Mouse (Mus musculus) forebrain, embryonic 15.5 days (tissue): ENCODE results near the gene Ccdc70. TPM values are rescaled to one million over a fixed set of nuclear protein-coding genes. Genes with fewer than 3 reads are reported as not detected.

ENCODE experiments used
- ATAC-seq: fragments of 200-750 bp; cut with Nextera tagmentation; replicated peaks from 2 replicates; pipeline ENCODE4 v1.8.0; 2017; ENCODE audit warnings: mild to moderate bottlenecking, moderate TSS enrichment, moderate library complexity
- H3K27ac ChIP-seq: fragments of 300-500 bp; sonication (generic); replicated peaks from 2 replicates; pipeline ENCODE4 v1.5.1; 2015; ENCODE audit warnings: mild to moderate bottlenecking, inconsistent platforms
- H3K27me3 ChIP-seq: fragments of 300-500 bp; sonication (generic); 2 replicates; pipeline ENCODE4 v1.6.1; 2015; ENCODE audit warnings: inconsistent platforms
- H3K36me3 ChIP-seq: fragments of 300-500 bp; sonication (generic); 2 replicates; pipeline ENCODE4 v1.6.1; 2015; ENCODE audit warnings: mild to moderate bottlenecking, inconsistent platforms
- H3K4me1 ChIP-seq: fragments of 300-500 bp; sonication (generic); 2 replicates; pipeline ENCODE4 v1.6.1; 2015; ENCODE audit warnings: inconsistent platforms
- H3K4me2 ChIP-seq: fragments of 300-500 bp; sonication (generic); replicated peaks from 2 replicates; pipeline ENCODE4 v1.6.1; 2015; ENCODE audit warnings: mild to moderate bottlenecking, inconsistent platforms
- H3K4me3 ChIP-seq: fragments of 300-500 bp; sonication (generic); 2 replicates; pipeline ENCODE4 v1.5.1; 2015; ENCODE audit warnings: mild to moderate bottlenecking, inconsistent platforms
- H3K9ac ChIP-seq: fragments of 300-500 bp; sonication (generic); replicated peaks from 2 replicates; pipeline ENCODE4 v1.6.1; 2015; ENCODE audit warnings: mild to moderate bottlenecking, inconsistent platforms
- H3K9me3 ChIP-seq: fragments of 300-500 bp; sonication (generic); 2 replicates; pipeline ENCODE4 v1.6.1; 2016; ENCODE audit warnings: inconsistent platforms
- WGBS: fragments of 180-500 bp; shearing (Covaris S2); methylation state at CpG from one replicate; pipeline ENCODE4 v1.1.7; 2015; ENCODE audit warnings: mixed read lengths; 5-methylcytosine and 5-hydroxymethylcytosine counted together
- polyA plus RNA-seq: library from polyadenylated mRNA; unstranded; fragments of >200 nt; fragmentation: Nextera tagmentation; extraction: Ambion mirVana; gene quantifications from 2 replicates; pipeline ENCODE4 v1.2.1, GENCODE M21; 2015

Gene Ccdc70
- polyA plus RNA-seq, 1 experiment from 2014 or later: not detected

DNA sequence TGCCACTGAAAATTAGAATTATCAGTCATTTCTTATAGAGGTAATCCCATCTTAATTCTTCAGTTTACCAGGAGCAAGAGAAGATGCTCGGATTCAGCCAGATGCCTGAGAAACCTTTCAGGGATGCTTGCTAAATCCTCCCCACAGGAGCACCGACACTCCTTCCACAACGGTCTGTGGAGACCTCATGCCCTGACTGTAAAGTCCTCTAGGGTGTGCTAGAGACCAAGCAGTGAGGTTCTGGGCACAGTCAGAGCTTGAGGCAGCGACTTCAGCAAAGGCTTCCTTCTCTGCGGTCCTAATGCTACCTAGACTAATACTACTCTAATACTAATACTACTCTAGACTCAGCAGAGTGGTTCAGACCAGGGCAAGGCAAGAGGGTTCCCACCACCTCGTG, 22.6 kb downstream of the Ccdc70 start:
- no peak overlapping the region for H3K27ac ChIP-seq
- no peaks in the 10 kb centered on the region for H3K36me3 ChIP-seq
- H3K9me3 ChIP-seq: no peaks in the 10 kb centered on the region
- no peak overlapping the region for H3K9ac ChIP-seq
- H3K4me1 ChIP-seq: no peaks in the 10 kb centered on the region
- H3K4me2 ChIP-seq: no peak overlapping the region
- WGBS: 17% methylated on average over 6 of the region's 6 CpGs
- ATAC-seq: peak; percentile 89
- no peaks in the 10 kb centered on the region for H3K27me3 ChIP-seq
- H3K4me3 ChIP-seq: no peak overlapping the region

DNA sequence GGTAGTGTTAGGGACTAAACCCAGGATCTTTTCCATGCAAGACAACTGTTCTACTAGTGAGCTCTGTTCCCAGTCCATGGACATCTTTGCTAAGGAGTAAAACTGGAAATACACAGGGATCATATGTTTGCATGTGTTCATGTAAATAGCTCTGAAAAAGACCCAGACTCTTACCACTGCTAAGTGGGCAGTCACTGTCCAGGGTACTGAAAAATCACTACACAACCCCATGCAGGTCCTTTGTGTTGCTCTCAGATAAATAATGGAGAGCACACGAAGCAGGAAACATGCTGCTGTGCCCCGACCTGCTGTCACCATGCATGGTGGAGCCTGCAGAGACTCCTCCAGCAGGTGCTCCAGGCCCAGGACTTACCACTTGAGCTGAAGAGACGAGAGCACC, 25.6 kb downstream of the Ccdc70 start:
- H3K9me3 ChIP-seq: no peaks in the 10 kb centered on the region
- H3K27ac ChIP-seq: no peak overlapping the region
- H3K4me3 ChIP-seq: no peak overlapping the region
- no peaks in the 10 kb centered on the region for H3K27me3 ChIP-seq
- H3K9ac ChIP-seq: no peak overlapping the region
- no peaks in the 10 kb centered on the region for H3K36me3 ChIP-seq
- 45% methylated on average over 3 of the region's 3 CpGs for WGBS
- no peaks in the 10 kb centered on the region for H3K4me1 ChIP-seq
- no peak overlapping the region for H3K4me2 ChIP-seq
- ATAC-seq: no peak

DNA sequence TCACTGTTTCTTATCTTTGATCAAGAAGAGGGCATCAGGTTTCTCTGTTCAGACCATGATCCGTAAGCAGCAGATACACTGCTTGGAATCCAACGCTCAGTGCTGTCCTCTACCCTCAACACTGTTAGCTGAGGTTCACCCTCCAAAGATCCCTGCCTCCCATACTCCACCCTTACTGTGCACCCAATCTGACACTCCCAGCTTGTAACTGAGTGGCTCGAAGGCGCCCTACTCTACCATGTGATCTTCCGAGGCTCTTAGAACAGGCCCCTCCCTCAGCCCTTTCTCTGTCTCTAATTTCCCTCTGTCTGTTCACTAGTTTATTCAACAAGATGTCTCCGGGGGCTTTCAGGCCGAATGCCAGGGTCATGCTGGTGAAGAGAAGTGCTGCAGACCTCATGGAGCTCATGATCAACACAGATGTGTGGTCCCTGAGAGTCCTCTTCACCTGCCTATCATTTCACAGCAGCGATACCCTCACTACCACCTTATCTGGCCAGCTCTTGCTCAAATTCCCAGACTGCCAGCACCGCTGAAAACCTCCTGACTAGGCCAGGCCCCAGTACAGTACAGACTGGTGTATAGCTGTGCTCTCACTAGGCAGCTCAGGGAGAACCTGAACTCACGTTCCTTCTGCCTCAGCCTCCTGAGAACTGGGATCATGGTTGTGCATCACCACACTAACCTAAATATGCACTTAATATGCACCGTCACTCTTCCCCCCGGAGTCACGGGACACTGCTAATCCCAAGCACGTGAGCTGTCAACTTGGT, 35.4 kb downstream of the Ccdc70 start:
- WGBS: 82% methylated on average over 14 of the region's 14 CpGs
- Histone ChIP-seq H3K27ac (no peak overlapping the region), H3K4me3 (no peak overlapping the region), H3K27me3 (no peaks in the 10 kb centered on the region), H3K9me3 (no peaks in the 10 kb centered on the region), H3K4me2 (no peak overlapping the region), H3K36me3 (no peaks in the 10 kb centered on the region), H3K9ac (no peak overlapping the region), H3K4me1 (no peaks in the 10 kb centered on the region)
- no peak for ATAC-seq

DNA sequence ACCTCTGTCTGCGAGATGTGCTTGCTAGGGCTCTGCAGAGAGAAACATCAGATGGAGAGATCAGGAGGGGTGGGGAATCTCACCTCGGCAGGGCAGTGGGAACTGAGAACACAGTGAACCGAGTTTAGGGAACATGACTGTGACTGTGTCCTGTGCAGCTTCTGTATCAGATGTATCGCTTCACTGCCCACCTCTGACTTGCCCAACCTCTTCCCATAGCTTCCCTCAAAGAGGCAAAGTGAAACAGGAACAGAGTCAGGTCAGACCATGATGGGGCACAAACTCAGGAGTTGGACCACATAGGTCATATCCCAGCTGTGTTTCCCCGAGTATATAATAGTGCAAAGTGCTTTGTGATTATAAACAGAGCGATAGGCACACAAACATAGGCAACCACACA, 36.8 kb downstream of the Ccdc70 start:
- Histone ChIP-seq H3K36me3 (no peaks in the 10 kb centered on the region), H3K4me3 (no peak overlapping the region), H3K27me3 (no peaks in the 10 kb centered on the region), H3K9ac (no peak overlapping the region), H3K4me2 (no peak overlapping the region), H3K9me3 (no peaks in the 10 kb centered on the region), H3K4me1 (no peaks in the 10 kb centered on the region), H3K27ac (no peak overlapping the region)
- 88% methylated on average over 6 of the region's 6 CpGs for WGBS
- ATAC-seq: no peak

DNA sequence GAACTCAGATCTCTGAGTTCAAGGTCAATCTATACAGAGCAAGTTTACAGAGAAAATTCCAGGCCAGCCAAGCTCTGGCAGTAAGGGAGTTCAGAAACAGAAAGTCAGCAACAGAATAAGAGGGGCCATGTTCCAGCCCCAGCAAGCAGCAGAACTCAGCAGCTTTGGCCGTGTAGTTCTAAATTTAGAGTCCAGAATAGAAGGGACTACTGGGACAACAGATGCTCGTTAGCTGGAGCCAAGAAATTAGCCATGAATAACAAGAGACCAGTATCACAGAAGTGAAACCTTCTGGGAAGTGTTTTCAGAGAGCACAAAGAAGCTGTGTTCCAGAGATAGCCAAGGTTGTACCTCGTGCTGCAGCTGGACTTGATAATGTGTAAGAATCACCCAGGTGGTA, 39.8 kb downstream of the Ccdc70 start:
- Histone ChIP-seq H3K27me3 (no peaks in the 10 kb centered on the region), H3K9ac (no peak overlapping the region), H3K4me1 (peaks cover 6% of the 10 kb centered on the region; the same call in 1 of the 2 replicates), H3K9me3 (no peaks in the 10 kb centered on the region), H3K27ac (no peak overlapping the region), H3K4me3 (no peak overlapping the region), H3K36me3 (no peaks in the 10 kb centered on the region), H3K4me2 (no peak overlapping the region)
- 29% methylated on average over 3 of the region's 3 CpGs for WGBS
- ATAC-seq: no peak

DNA sequence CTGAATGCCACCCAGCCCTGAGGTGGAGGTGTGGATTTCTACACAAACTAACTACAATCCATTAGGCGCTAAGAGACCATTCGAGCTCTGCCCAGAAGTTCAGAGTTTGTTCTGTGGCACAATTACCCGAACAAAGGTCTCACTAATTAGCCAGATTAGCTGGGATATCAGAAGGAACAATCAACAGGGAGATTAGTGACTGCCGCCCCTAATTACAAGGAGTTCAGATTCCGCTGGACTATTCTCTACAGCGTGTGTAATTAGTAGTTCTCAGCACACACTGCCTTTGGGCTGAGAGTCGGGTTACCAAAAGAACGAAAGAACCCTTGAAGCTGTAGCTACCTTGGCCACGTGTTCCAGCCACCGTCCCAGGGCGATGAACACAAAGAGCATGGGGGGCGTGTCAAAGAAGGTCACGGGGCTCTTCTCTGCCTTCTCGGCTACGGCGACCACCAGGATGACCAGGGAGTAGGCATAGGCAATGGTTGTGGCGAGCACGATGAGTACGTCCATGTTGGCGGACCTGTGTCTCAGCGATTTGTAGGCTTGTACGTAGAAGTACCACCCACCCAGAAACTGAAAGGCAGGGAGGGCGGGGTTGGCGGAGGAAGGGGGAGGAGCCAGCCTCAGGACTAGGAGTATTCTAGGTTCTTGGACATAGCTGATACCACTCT, 43.6 kb downstream of the Ccdc70 start:
- no peaks in the 10 kb centered on the region for H3K27me3 ChIP-seq
- H3K36me3 ChIP-seq: no peaks in the 10 kb centered on the region
- peaks cover 6% of the 10 kb centered on the region; the same call in 1 of the 2 replicates for H3K4me1 ChIP-seq
- H3K9ac ChIP-seq: no peak overlapping the region
- H3K4me3 ChIP-seq: peak overlapping the region; percentile 31
- WGBS: 20% methylated on average over 24 of the region's 24 CpGs
- H3K4me2 ChIP-seq: peak overlapping the region; percentile 38
- no peaks in the 10 kb centered on the region for H3K9me3 ChIP-seq
- ATAC-seq: peak; percentile 76
- no peak overlapping the region for H3K27ac ChIP-seq

- H3K4me2 ChIP-seq: no peak overlapping the region
- H3K4me3 ChIP-seq: no peak overlapping the region
- WGBS: 23% methylated on average over 7 of the region's 7 CpGs
- ATAC-seq: no peak
- H3K36me3 ChIP-seq: no peaks in the 10 kb centered on the region
- H3K27ac ChIP-seq: no peak overlapping the region
- peaks cover 3% of the 10 kb centered on the region; the same call in 1 of the 2 replicates for H3K4me1 ChIP-seq
- no peaks in the 10 kb centered on the region for H3K27me3 ChIP-seq
- H3K9me3 ChIP-seq: no peaks in the 10 kb centered on the region
- no peak overlapping the region for H3K9ac ChIP-seq
These were observed 48.2 kb downstream of the Ccdc70 start for GRCm38 (mm10) chr8:22017731-22018130.

- Histone ChIP-seq H3K27ac (no peak overlapping the region), H3K4me1 (no peaks in the 10 kb centered on the region), H3K9me3 (no peaks in the 10 kb centered on the region), H3K27me3 (no peaks in the 10 kb centered on the region), H3K4me2 (no peak overlapping the region), H3K36me3 (no peaks in the 10 kb centered on the region), H3K9ac (no peak overlapping the region), H3K4me3 (no peak overlapping the region)
- 94% methylated on average over 5 of the region's 5 CpGs for WGBS
- no peak for ATAC-seq
These were observed 49.9 kb downstream of the Ccdc70 start for GRCm38 (mm10) chr8:22019498-22019897.

GRCm38 (mm10) chr8:22022244-22022643, 52.7 kb downstream of the Ccdc70 start:
- Histone ChIP-seq H3K9me3 (no peaks in the 10 kb centered on the region), H3K4me1 (no peaks in the 10 kb centered on the region), H3K4me2 (no peak overlapping the region), H3K27ac (no peak overlapping the region), H3K9ac (no peak overlapping the region), H3K36me3 (no peaks in the 10 kb centered on the region), H3K27me3 (no peaks in the 10 kb centered on the region), H3K4me3 (no peak overlapping the region)
- no peak for ATAC-seq
- 55% methylated on average over 7 of the region's 7 CpGs for WGBS

Other genes with a start within 250 kb of the Ccdc70 start
- gene Defa24, start 235.3 kb upstream of the Ccdc70 start, polyA plus RNA-seq: not detected in 2 replicates
- gene Defb50, start 146.2 kb upstream of the Ccdc70 start, polyA plus RNA-seq: not detected in 2 replicates
- not detected in 2 replicates for gene Defb2, start 129.8 kb upstream of the Ccdc70 start, polyA plus RNA-seq
- gene Defb10, start 110.9 kb upstream of the Ccdc70 start, polyA plus RNA-seq: not detected in 2 replicates
- not detected in 2 replicates for gene Defb9, start 84.4 kb upstream of the Ccdc70 start, polyA plus RNA-seq
- gene Defb11, start 63.4 kb upstream of the Ccdc70 start, polyA plus RNA-seq: 6.7 and 13.5 TPM in 2 replicates
- not detected in 2 replicates for gene Defb15, start 37.1 kb upstream of the Ccdc70 start, polyA plus RNA-seq
- not detected in 2 replicates for gene Defb35, start 31.4 kb upstream of the Ccdc70 start, polyA plus RNA-seq
- not detected in 2 replicates for gene Defb13, start 23.0 kb upstream of the Ccdc70 start, polyA plus RNA-seq
- not detected in 2 replicates for gene Fam90a1a, start 11.1 kb upstream of the Ccdc70 start, polyA plus RNA-seq
- 1.3 and 1.7 TPM in 2 replicates for gene Atp7b, start 90.5 kb downstream of the Ccdc70 start, polyA plus RNA-seq
- gene Alg11, start 90.9 kb downstream of the Ccdc70 start, polyA plus RNA-seq: 29.9 and 31.2 TPM in 2 replicates
- 0.52 and 1.1 TPM in 2 replicates for gene Nek5, start 155.3 kb downstream of the Ccdc70 start, polyA plus RNA-seq
- gene Nek3, start 196.7 kb downstream of the Ccdc70 start, polyA plus RNA-seq: 7.3 and 7.6 TPM in 2 replicates
- gene Ckap2, start 216.0 kb downstream of the Ccdc70 start, polyA plus RNA-seq: 28.4 and 28.7 TPM in 2 replicates
- 41.4 TPM in 2 replicates for gene Vps36, start 223.0 kb downstream of the Ccdc70 start, polyA plus RNA-seq